Mouse (Mus musculus): Measurements from ENCODE around the gene Vmp1. TPM values are rescaled to one million over a fixed set of nuclear protein-coding genes. Genes with fewer than 3 reads are reported as not detected.

Vmp1 gene
- polyA plus RNA-seq, 1 experiment from 2014 or later, result 103 TPM

- no peaks in the 10 kb centered on the region for H3K27me3 ChIP-seq (replicated peaks; ENCODE audit: control insufficient read depth, insufficient read depth, low read length)
- no peaks in the 10 kb centered on the region for H3K4me1 ChIP-seq (replicated peaks; ENCODE audit: control insufficient read depth, insufficient read depth, low read length)
- H3K36me3 ChIP-seq (ENCODE audit: control insufficient read depth, insufficient read depth), result no peaks in the 10 kb centered on the region
- no peak for ATAC-seq
- no peak overlapping the region for H3K27ac ChIP-seq (ENCODE audit: low read length)
- no peaks in the 10 kb centered on the region for H3K9me3 ChIP-seq (ENCODE audit: control insufficient read depth, low read length)
- H3K9ac ChIP-seq (replicated peaks; ENCODE audit: low read depth, low read length), result no peak overlapping the region
- 92% methylated on average over 6 of the region's 6 CpGs for WGBS
- no peak overlapping the region for H3K4me2 ChIP-seq (ENCODE audit: low read length)
- no peak overlapping the region for H3K4me3 ChIP-seq (replicated peaks; ENCODE audit: low read length)
Observed at GRCm38 (mm10) chr11:86573646-86574231, 109.9 kb downstream of the Vmp1 start.

- H3K4me2 ChIP-seq (ENCODE audit: low read length), result no peak overlapping the region
- no peak overlapping the region for H3K9ac ChIP-seq (replicated peaks; ENCODE audit: low read depth, low read length)
- 79% methylated on average over 2 of the region's 2 CpGs for WGBS
- no peaks in the 10 kb centered on the region for H3K9me3 ChIP-seq (ENCODE audit: control insufficient read depth, low read length)
- H3K27ac ChIP-seq (ENCODE audit: low read length), result no peak overlapping the region
- ATAC-seq, result no peak
- H3K36me3 ChIP-seq (ENCODE audit: control insufficient read depth, insufficient read depth), result no peaks in the 10 kb centered on the region
- H3K4me1 ChIP-seq (replicated peaks; ENCODE audit: control insufficient read depth, insufficient read depth, low read length), result no peaks in the 10 kb centered on the region
- H3K4me3 ChIP-seq (replicated peaks; ENCODE audit: low read length), result no peak overlapping the region
- no peaks in the 10 kb centered on the region for H3K27me3 ChIP-seq (replicated peaks; ENCODE audit: control insufficient read depth, insufficient read depth, low read length)
Observed at GRCm38 (mm10) chr11:86572623-86573022, 111.0 kb downstream of the Vmp1 start.

GRCm38 (mm10) chr11:86571871-86572270 is 111.8 kb downstream of the Vmp1 start:
- no peak overlapping the region for H3K9ac ChIP-seq (replicated peaks; ENCODE audit: low read depth, low read length)
- no peaks in the 10 kb centered on the region for H3K9me3 ChIP-seq (ENCODE audit: control insufficient read depth, low read length)
- no peaks in the 10 kb centered on the region for H3K36me3 ChIP-seq (ENCODE audit: control insufficient read depth, insufficient read depth)
- no peaks in the 10 kb centered on the region for H3K27me3 ChIP-seq (replicated peaks; ENCODE audit: control insufficient read depth, insufficient read depth, low read length)
- no peak overlapping the region for H3K4me3 ChIP-seq (replicated peaks; ENCODE audit: low read length)
- no peak for ATAC-seq
- H3K4me2 ChIP-seq (ENCODE audit: low read length), result no peak overlapping the region
- WGBS, result 87% methylated on average over 4 of the region's 4 CpGs
- no peak overlapping the region for H3K27ac ChIP-seq (ENCODE audit: low read length)
- no peaks in the 10 kb centered on the region for H3K4me1 ChIP-seq (replicated peaks; ENCODE audit: control insufficient read depth, insufficient read depth, low read length)

- H3K4me3 ChIP-seq (replicated peaks; ENCODE audit: low read length), result no peak overlapping the region
- no peaks in the 10 kb centered on the region for H3K27me3 ChIP-seq (replicated peaks; ENCODE audit: control insufficient read depth, insufficient read depth, low read length)
- H3K9ac ChIP-seq (replicated peaks; ENCODE audit: low read depth, low read length), result no peak overlapping the region
- H3K9me3 ChIP-seq (ENCODE audit: control insufficient read depth, low read length), result no peaks in the 10 kb centered on the region
- WGBS, result 52% methylated on average over 15 of the region's 15 CpGs
- no peak overlapping the region for H3K27ac ChIP-seq (ENCODE audit: low read length)
- H3K4me1 ChIP-seq (replicated peaks; ENCODE audit: control insufficient read depth, insufficient read depth, low read length), result no peaks in the 10 kb centered on the region
- no peak for ATAC-seq
- no peak overlapping the region for H3K4me2 ChIP-seq (ENCODE audit: low read length)
- H3K36me3 ChIP-seq (ENCODE audit: control insufficient read depth, insufficient read depth), result no peaks in the 10 kb centered on the region
Observed at GRCm38 (mm10) chr11:86571047-86571855, 112.4 kb downstream of the Vmp1 start.

GRCm38 (mm10) chr11:86570261-86570746 is 113.3 kb downstream of the Vmp1 start:
- no peaks in the 10 kb centered on the region for H3K9me3 ChIP-seq (ENCODE audit: control insufficient read depth, low read length)
- ATAC-seq, result no peak
- no peaks in the 10 kb centered on the region for H3K27me3 ChIP-seq (replicated peaks; ENCODE audit: control insufficient read depth, insufficient read depth, low read length)
- no peak overlapping the region for H3K4me3 ChIP-seq (replicated peaks; ENCODE audit: low read length)
- H3K4me2 ChIP-seq (ENCODE audit: low read length), result no peak overlapping the region
- WGBS, result 87% methylated on average over 9 of the region's 9 CpGs
- no peaks in the 10 kb centered on the region for H3K4me1 ChIP-seq (replicated peaks; ENCODE audit: control insufficient read depth, insufficient read depth, low read length)
- no peaks in the 10 kb centered on the region for H3K36me3 ChIP-seq (ENCODE audit: control insufficient read depth, insufficient read depth)
- H3K27ac ChIP-seq (ENCODE audit: low read length), result no peak overlapping the region
- H3K9ac ChIP-seq (replicated peaks; ENCODE audit: low read depth, low read length), result no peak overlapping the region

- H3K9ac ChIP-seq (replicated peaks; ENCODE audit: low read depth, low read length), result no peak overlapping the region
- no peaks in the 10 kb centered on the region for H3K4me1 ChIP-seq (replicated peaks; ENCODE audit: control insufficient read depth, insufficient read depth, low read length)
- no peaks in the 10 kb centered on the region for H3K9me3 ChIP-seq (ENCODE audit: control insufficient read depth, low read length)
- no peaks in the 10 kb centered on the region for H3K27me3 ChIP-seq (replicated peaks; ENCODE audit: control insufficient read depth, insufficient read depth, low read length)
- ATAC-seq, result no peak
- H3K4me2 ChIP-seq (ENCODE audit: low read length), result no peak overlapping the region
- no peak overlapping the region for H3K4me3 ChIP-seq (replicated peaks; ENCODE audit: low read length)
- H3K36me3 ChIP-seq (ENCODE audit: control insufficient read depth, insufficient read depth), result no peaks in the 10 kb centered on the region
- no peak overlapping the region for H3K27ac ChIP-seq (ENCODE audit: low read length)
- WGBS, result 74% methylated on average over 3 of the region's 3 CpGs
Observed at GRCm38 (mm10) chr11:86568425-86568824, 115.2 kb downstream of the Vmp1 start.

GRCm38 (mm10) chr11:86558258-86558657 is 125.4 kb downstream of the Vmp1 start:
- H3K4me2 ChIP-seq (ENCODE audit: low read length), result no peak overlapping the region
- H3K36me3 ChIP-seq (ENCODE audit: control insufficient read depth, insufficient read depth), result peaks cover 4% of the 10 kb centered on the region; the same call in 1 of the 2 replicates
- H3K27ac ChIP-seq (ENCODE audit: low read length), result no peak overlapping the region
- ATAC-seq, result no peak
- 87% methylated on average over 4 of the region's 4 CpGs for WGBS
- H3K4me1 ChIP-seq (replicated peaks; ENCODE audit: control insufficient read depth, insufficient read depth, low read length), result no peaks in the 10 kb centered on the region
- H3K27me3 ChIP-seq (replicated peaks; ENCODE audit: control insufficient read depth, insufficient read depth, low read length), result no peaks in the 10 kb centered on the region
- no peaks in the 10 kb centered on the region for H3K9me3 ChIP-seq (ENCODE audit: control insufficient read depth, low read length)
- H3K9ac ChIP-seq (replicated peaks; ENCODE audit: low read depth, low read length), result no peak overlapping the region
- no peak overlapping the region for H3K4me3 ChIP-seq (replicated peaks; ENCODE audit: low read length)

- no peak overlapping the region for H3K27ac ChIP-seq (ENCODE audit: low read length)
- no peaks in the 10 kb centered on the region for H3K9me3 ChIP-seq (ENCODE audit: control insufficient read depth, low read length)
- WGBS, result 91% methylated on average over 6 of the region's 6 CpGs
- no peak overlapping the region for H3K4me2 ChIP-seq (ENCODE audit: low read length)
- no peaks in the 10 kb centered on the region for H3K4me1 ChIP-seq (replicated peaks; ENCODE audit: control insufficient read depth, insufficient read depth, low read length)
- peaks cover 4% of the 10 kb centered on the region; the same call in 1 of the 2 replicates for H3K36me3 ChIP-seq (ENCODE audit: control insufficient read depth, insufficient read depth)
- no peak for ATAC-seq
- H3K9ac ChIP-seq (replicated peaks; ENCODE audit: low read depth, low read length), result no peak overlapping the region
- no peaks in the 10 kb centered on the region for H3K27me3 ChIP-seq (replicated peaks; ENCODE audit: control insufficient read depth, insufficient read depth, low read length)
- no peak overlapping the region for H3K4me3 ChIP-seq (replicated peaks; ENCODE audit: low read length)
Observed at GRCm38 (mm10) chr11:86553525-86553924, 130.1 kb downstream of the Vmp1 start.

- Histone ChIP-seq H3K4me1 (replicated peaks; ENCODE audit: control insufficient read depth, insufficient read depth, low read length) (peaks cover 15% of the 10 kb centered on the region), H3K9ac (replicated peaks; ENCODE audit: low read depth, low read length) (no peak overlapping the region), H3K27me3 (replicated peaks; ENCODE audit: control insufficient read depth, insufficient read depth, low read length) (no peaks in the 10 kb centered on the region), H3K4me2 (ENCODE audit: low read length) (no peak overlapping the region), H3K4me3 (replicated peaks; ENCODE audit: low read length) (no peak overlapping the region), H3K27ac (ENCODE audit: low read length) (no peak overlapping the region), H3K36me3 (ENCODE audit: control insufficient read depth, insufficient read depth) (no peaks in the 10 kb centered on the region), H3K9me3 (ENCODE audit: control insufficient read depth, low read length) (no peaks in the 10 kb centered on the region)
- ATAC-seq, result no peak
- WGBS, result 89% methylated on average over 1 of the region's 1 CpGs
Observed at GRCm38 (mm10) chr11:86547412-86547811, 136.2 kb downstream of the Vmp1 start.
